Mouse (Mus musculus) ES-Bruce4 (cell line): Measurements from ENCODE around the gene Mdm2. TPM values are rescaled to one million over a fixed set of nuclear protein-coding genes. Genes with fewer than 3 reads are reported as not detected.

Experiments
- H3K27ac ChIP-seq: 2 replicates; pipeline ENCODE4 v1.5.1; 2012; ENCODE audit warnings: low read length, inconsistent platforms; ENCODE audit not compliant: insufficient read depth
- H3K27me3 ChIP-seq: 2 replicates; pipeline ENCODE4 v1.6.1; 2012; ENCODE audit warnings: mild to moderate bottlenecking, low read length, inconsistent platforms; ENCODE audit not compliant: control insufficient read depth, poor library complexity, insufficient read depth, severe bottlenecking
- H3K36me3 ChIP-seq: 2 replicates; pipeline ENCODE4 v1.6.1; 2012; ENCODE audit warnings: inconsistent platforms, mild to moderate bottlenecking, low read length, moderate library complexity; ENCODE audit not compliant: control insufficient read depth, poor library complexity, insufficient read depth, severe bottlenecking
- H3K4me1 ChIP-seq: one replicate; pipeline ENCODE4 v1.8.1; 2011; ENCODE audit warnings: low read length; ENCODE audit not compliant: control insufficient read depth, insufficient read depth
- H3K4me3 ChIP-seq: 2 replicates; pipeline ENCODE4 v1.5.1; 2011; ENCODE audit warnings: low read depth, mild to moderate bottlenecking, low read length
- H3K9ac ChIP-seq: 2 replicates; pipeline ENCODE4 v1.6.1; 2012; ENCODE audit warnings: low read depth, mild to moderate bottlenecking, inconsistent platforms; ENCODE audit not compliant: poor library complexity, severe bottlenecking
- H3K9me3 ChIP-seq: replicated peaks from 2 replicates; pipeline ENCODE4 v1.6.1; 2012; ENCODE audit warnings: mild to moderate bottlenecking, low read length, inconsistent platforms; ENCODE audit not compliant: control insufficient read depth, poor library complexity, insufficient read depth, severe bottlenecking
- CTCF ChIP-seq: IDR thresholded peaks from one replicate; pipeline ENCODE4 v1.8.1; 2011; ENCODE audit warnings: low read depth, low read length
- EP300 ChIP-seq: IDR thresholded peaks from 2 replicates; pipeline ENCODE4 v1.6.1; 2011; ENCODE audit warnings: low read depth, low read length; ENCODE audit not compliant: insufficient read depth
- POLR2A ChIP-seq: IDR thresholded peaks from one replicate; pipeline ENCODE4 v1.8.1; 2011; ENCODE audit warnings: low read length; ENCODE audit not compliant: insufficient read depth
- polyA plus RNA-seq: library from polyadenylated mRNA; stranded (reverse); fragments of >200 nt; gene quantifications from 2 replicates; pipeline ENCODE4 v1.2.4, GENCODE M21; 2011; ENCODE audit warnings: low read depth; ENCODE audit not compliant: missing spikeins, insufficient read depth, insufficient read length

Gene Mdm2
- polyA plus RNA-seq, 1 experiment = 325 TPM

DNA sequence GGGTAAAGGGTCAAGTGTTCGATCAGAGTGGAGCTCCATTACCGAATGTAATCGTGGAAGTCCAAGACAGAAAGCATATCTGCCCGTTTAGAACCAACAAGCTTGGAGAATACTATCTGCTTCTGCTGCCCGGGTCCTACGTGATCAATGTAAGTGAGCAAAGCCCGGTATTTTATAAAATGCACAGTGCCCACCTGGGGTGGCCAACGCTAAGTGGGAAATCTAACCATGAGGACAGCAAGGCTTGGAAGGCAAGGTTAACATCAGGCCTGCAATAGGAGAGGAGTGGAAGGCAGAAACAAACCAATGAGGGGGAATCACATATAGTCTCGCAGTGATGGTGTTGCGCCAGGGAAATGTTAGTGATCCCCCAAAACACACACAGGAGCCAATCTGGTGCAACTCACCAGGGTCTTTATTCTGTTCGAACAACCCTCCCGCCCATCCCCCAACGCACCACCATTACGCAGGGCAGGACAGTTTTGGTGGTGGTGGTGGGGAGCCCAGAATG, 30.5 kb downstream of the Mdm2 start:
- TF ChIP-seq EP300 (no peak), POLR2A (no peak), CTCF (no peak)
- Histone ChIP-seq H3K36me3 (no peaks in the 10 kb centered on the region), H3K9ac (no peak overlapping the region), H3K9me3 (no peaks in the 10 kb centered on the region), H3K4me1 (peaks cover 2% of the 10 kb centered on the region), H3K27ac (no peak overlapping the region), H3K27me3 (no peaks in the 10 kb centered on the region), H3K4me3 (no peak overlapping the region)

DNA sequence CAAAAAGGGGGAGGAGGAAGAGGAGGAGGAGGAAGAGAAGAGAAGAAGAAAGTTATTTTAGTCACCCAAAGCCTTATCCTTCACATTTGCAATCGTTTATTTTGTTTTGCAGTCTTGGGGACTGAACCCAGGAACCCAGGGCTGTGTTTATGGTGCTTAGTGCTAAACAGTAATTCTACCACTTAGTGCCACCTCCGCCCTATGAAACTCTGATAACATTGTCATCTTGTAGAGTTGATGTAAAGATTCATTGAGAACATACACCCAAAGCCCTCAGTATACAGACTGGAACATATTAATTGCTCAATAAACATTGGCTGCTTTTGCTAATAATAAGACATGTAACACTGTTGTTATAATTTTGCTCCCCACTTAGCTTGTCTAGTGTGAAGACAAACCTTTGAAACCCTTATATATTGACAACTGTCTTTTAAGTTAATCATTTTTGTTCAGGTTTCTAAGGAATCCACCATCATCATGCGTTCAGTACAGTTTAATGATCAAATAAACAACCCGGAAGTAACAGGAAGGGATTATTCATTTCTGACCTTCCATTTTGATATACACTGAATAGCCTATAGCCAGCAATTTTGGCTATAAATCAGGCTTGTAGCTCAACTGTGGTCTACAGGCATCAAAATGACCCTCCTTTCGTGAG, 31.4 kb downstream of the Mdm2 start:
- Histone ChIP-seq H3K36me3 (no peaks in the 10 kb centered on the region), H3K4me1 (peaks cover 2% of the 10 kb centered on the region), H3K27ac (no peak overlapping the region), H3K9ac (no peak overlapping the region), H3K9me3 (no peaks in the 10 kb centered on the region), H3K27me3 (no peaks in the 10 kb centered on the region), H3K4me3 (no peak overlapping the region)
- TF ChIP-seq EP300 (no peak), CTCF (no peak), POLR2A (no peak)

DNA sequence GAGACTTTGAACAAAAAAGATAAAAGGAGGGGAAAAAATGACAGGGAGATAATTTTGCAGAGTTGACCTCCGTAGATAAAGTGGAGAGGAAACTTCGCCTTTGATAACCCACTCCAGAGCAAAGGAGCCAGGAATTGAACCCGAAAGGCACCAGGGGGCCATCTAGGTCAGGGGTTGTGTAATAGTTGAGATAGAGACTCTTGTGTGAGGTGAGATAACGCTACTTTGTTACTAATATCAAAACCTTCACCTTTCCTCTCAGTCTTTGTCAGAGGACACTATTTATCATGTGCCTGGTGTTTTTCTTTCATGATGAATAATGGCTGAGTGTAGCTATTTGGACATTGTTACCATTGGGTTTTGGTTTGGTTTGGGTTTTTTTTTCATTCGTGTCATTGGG, 32.2 kb downstream of the Mdm2 start:
- H3K27me3 ChIP-seq = no peaks in the 10 kb centered on the region
- no peaks in the 10 kb centered on the region for H3K36me3 ChIP-seq
- no peak overlapping the region for H3K27ac ChIP-seq
- H3K4me3 ChIP-seq = no peak overlapping the region
- TF ChIP-seq POLR2A (no peak), EP300 (no peak), CTCF (no peak)
- H3K9me3 ChIP-seq = no peaks in the 10 kb centered on the region
- peaks cover 2% of the 10 kb centered on the region for H3K4me1 ChIP-seq
- H3K9ac ChIP-seq = no peak overlapping the region

DNA sequence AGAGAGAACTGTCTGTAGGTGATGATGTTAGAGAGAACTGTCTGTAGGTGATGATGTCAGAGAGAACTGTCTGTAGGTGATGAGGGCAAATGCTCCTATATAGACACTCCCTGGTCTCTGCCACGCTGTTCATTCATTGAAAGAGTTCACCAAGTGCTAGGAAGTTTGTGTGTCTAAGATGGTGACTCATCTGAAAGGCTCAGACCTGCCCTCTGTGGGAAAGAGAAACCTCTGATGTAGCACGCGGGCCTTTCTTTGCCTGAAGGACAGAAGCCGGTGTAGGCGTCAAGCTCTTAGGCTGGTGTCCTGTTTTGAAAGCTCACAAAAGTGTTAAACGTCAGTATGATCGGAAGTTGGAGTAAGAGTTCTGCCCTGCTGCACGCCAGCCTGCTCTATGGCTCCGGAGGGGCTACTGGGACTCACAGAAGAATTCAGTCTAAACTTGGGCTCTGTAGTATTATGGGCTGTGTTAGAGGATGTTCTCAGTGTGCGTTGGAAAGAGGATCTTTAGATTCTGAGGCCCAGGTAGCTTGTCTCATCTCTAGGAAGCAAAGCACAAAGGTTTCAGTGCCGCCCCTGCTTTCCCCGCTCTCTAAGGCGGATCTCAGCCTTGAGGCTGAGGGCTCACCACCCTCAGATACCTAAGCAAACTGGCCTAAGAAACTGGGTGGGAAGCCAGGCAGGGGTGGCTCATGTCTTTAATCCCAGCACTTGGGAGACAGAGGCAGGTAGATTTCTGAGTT, 32.9 kb downstream of the Mdm2 start:
- no peak overlapping the region for H3K4me3 ChIP-seq
- H3K36me3 ChIP-seq = no peaks in the 10 kb centered on the region
- H3K27ac ChIP-seq = no peak overlapping the region
- H3K9ac ChIP-seq = no peak overlapping the region
- TF ChIP-seq CTCF (no peak), POLR2A (no peak), EP300 (no peak)
- H3K27me3 ChIP-seq = no peaks in the 10 kb centered on the region
- no peaks in the 10 kb centered on the region for H3K9me3 ChIP-seq
- peaks cover 2% of the 10 kb centered on the region for H3K4me1 ChIP-seq

DNA sequence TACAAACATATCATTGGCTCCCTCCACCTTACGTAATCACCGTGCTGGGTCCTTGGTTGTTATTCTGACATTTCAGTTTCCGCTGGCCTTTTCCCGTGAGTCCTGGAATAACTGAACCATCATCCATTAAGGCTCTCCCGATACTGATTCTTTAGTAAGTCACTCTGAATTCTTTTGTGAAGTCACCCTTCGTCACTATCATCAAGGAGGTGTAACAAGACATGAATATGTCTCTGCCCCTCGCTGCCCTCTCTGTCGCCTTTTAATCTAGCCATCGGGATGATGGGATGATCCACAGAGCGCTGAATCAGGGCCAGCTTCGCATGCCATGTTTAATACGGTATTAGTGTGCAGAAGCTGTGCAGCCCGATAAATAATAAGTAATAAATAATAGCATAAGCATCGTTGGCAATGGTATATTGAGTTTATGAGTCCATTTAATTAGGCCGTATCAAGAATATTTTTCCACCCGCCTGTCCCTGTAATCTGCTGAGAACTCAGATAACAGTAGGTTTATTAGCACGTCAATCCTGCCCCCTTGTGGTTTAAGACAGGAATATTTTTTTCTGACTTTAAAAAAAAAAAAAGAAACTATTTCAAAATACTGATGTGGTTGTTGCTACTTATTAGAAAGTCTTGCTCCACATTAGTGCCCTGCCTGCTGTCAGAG, 33.8 kb downstream of the Mdm2 start:
- Histone ChIP-seq H3K27me3 (no peaks in the 10 kb centered on the region), H3K4me1 (peaks cover 2% of the 10 kb centered on the region), H3K9ac (no peak overlapping the region), H3K4me3 (no peak overlapping the region), H3K9me3 (no peaks in the 10 kb centered on the region), H3K36me3 (no peaks in the 10 kb centered on the region), H3K27ac (no peak overlapping the region)
- TF ChIP-seq POLR2A (no peak), CTCF (no peak), EP300 (no peak)

DNA sequence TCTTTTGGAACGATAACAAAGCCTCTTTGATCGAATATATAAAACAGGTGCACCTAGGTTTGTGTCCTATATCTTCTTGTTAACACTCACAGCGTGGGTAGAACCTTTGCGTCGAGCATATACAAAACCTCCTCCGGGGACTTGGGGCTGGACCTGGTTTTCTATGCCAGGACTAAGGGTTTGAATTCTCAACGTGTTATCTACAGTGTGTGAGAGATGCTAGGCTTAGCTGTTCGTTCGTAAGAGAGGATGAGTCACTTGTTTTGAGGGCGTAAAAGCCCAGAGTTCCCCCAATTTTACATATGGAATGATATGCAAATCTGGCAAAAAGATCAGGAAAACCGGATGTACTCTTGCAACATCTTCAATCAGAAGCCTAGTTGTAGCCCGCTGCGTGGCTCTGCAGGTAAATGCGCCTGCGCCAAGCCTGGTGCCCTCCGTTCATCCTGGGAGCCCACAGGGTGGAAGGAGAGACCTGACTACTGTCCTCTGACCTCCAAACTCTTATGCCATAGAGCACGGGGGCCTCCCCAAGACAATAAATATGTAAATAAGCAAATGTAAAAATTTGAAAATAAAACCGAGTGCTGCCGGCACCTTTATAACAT, 34.4 kb downstream of the Mdm2 start:
- peaks cover 2% of the 10 kb centered on the region for H3K4me1 ChIP-seq
- TF ChIP-seq EP300 = no peak
- H3K9ac ChIP-seq = no peak overlapping the region
- no peaks in the 10 kb centered on the region for H3K9me3 ChIP-seq
- no peaks in the 10 kb centered on the region for H3K36me3 ChIP-seq
- H3K4me3 ChIP-seq = no peak overlapping the region
- H3K27me3 ChIP-seq = no peaks in the 10 kb centered on the region
- no peak overlapping the region for H3K27ac ChIP-seq
